Mouse (Mus musculus): ENCODE measurements around the gene Gli2.

Gli2 gene

GRCm38 (mm10) chr1:118948407-118948806, 105.0 kb downstream of the Gli2 start:
- no peak for DNase-seq (ENCODE audit: low read depth, low spot score)

- peak; percentile 56 for DNase-seq (ENCODE audit: low read depth, low spot score)
Observed at GRCm38 (mm10) chr1:118947221-118947620, 106.2 kb downstream of the Gli2 start.

- DNase-seq (ENCODE audit: low read depth, low spot score) = no peak
Observed at GRCm38 (mm10) chr1:118941336-118941735, 112.1 kb downstream of the Gli2 start.

DNA sequence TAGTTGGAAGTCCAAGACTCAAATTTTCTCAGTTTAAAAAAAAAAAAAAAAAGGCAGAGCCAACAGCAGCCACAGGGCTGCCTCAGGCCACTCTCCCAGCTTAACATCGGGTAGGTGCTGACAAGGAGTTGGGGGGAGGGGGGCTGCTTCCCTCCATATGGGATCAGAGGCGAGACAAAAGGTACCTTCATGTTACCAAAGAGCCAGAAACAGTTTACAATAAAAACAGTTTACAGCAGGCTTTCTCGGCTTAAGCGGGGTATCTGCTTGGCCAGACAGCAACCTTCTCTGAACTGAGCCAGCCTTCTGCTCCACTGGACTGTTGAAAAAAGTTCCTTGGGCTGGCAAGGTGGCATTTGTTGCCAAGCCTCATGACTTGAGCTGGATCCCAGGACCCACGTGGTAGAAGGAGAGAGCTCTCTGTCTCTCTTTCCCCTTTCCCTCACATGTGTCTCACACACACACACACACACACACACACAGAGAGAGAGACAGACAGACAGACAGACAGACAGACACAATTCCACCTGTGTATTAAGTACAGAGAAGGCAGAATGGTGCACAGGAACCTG, 113.1 kb downstream of the Gli2 start:
- DNase-seq (ENCODE audit: low read depth, low spot score) = no peak

GRCm38 (mm10) chr1:118938206-118938605, 115.2 kb downstream of the Gli2 start:
- DNase-seq (ENCODE audit: low read depth, low spot score) = no peak

DNA sequence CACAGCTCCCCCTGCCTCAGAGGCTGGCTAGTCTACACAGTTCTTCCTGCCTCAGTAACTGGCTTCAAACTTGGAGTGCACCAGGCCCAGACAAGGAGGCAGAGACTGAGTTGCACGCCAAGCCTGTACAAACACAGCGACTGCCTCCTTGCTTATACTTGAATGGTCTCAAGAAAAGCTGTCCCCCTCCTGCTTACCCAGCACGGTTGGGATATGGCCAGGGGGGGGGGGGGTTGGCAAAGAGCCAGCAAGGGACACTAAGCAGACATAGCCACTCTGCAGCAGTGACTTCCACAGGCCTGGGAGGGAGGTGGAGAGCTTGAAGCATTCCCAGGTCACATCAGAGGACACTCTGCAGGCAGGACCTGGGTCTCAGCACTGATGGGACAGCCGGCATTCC, 117.3 kb downstream of the Gli2 start:
- DNase-seq (ENCODE audit: low read depth, low spot score) = no peak

- no peak for DNase-seq (ENCODE audit: low read depth, low spot score)
Observed at GRCm38 (mm10) chr1:118935518-118935917, 117.9 kb downstream of the Gli2 start.

DNA sequence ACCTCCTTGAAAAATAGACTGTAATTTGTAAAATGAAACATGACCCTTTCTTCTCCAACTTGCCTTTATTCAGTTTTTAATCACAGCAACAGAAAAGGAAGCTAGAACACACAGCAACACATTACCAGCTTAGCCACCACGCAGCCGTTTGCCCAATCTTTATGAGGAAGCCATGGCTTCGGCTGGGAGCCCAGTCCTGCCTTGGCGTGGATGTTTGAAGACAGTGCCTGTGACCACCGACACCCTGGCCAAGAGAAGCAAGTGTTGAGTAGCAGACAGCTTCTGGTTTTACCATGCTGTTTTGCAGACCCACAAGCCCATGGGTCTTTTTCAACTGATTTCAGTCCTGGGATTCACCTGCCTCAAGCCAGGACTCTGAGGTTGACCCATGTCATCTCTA, 121.3 kb downstream of the Gli2 start:
- no peak for DNase-seq (ENCODE audit: low read depth, low spot score)

- no peak for DNase-seq (ENCODE audit: low read depth, low spot score)
Observed at GRCm38 (mm10) chr1:118927543-118928354, 125.7 kb downstream of the Gli2 start.

DNA sequence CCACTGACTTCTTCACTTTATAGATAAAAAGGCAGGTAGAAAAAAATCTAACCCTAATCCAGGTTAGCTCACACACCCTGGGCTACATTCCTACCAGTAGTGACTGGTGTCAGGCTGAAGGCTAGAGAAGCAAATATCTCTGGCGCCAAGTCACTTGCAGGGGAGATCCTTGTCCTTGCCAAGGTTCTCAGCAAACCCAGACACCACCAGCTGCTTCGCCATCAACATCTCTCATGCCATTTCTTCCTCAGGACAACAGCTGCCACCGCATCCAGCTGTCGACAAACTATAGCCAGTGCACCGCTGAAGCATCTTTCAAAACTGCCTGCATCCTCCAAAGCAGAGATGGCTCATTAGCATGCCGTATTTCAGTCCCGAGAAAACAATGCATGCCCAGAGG, 126.9 kb downstream of the Gli2 start:
- DNase-seq (ENCODE audit: low read depth, low spot score) = no peak

- DNase-seq (ENCODE audit: low read depth, low spot score) = no peak
Observed at GRCm38 (mm10) chr1:118922189-118922588, 131.2 kb downstream of the Gli2 start.

DNA sequence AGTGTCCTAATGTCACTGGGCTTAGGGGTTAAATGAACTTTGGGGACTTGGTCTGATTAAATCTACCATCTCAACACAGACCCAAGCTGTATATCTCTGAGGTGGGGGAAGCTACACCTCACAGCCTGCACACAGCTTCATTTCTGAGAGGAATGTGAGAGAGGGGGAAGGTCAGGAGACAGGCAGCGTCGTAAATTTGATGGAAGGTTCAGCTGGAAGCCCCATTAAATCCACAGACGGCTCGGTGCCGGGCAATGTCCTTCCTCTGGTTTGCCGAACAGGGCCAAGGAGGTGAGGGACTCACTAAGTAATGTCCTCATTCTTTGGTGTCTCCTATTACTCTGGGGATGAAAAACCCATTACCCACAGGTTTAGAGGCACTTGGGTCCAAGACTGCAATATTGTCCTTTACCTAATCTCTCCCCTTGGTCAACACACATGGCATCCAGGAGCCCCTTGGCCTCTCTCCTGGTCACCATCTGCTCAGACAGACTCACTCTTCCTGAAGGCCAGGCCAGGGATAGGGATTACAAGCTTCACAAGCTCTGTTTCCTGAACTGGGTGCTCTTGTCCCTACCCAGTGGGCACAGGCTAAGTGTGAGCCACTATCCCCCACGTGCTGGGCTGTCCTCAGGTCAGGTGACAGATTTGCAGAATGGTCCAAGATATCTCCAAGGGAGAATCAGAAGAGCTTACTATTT, 135.7 kb downstream of the Gli2 start:
- DNase-seq (ENCODE audit: low read depth, low spot score) = no peak

DNA sequence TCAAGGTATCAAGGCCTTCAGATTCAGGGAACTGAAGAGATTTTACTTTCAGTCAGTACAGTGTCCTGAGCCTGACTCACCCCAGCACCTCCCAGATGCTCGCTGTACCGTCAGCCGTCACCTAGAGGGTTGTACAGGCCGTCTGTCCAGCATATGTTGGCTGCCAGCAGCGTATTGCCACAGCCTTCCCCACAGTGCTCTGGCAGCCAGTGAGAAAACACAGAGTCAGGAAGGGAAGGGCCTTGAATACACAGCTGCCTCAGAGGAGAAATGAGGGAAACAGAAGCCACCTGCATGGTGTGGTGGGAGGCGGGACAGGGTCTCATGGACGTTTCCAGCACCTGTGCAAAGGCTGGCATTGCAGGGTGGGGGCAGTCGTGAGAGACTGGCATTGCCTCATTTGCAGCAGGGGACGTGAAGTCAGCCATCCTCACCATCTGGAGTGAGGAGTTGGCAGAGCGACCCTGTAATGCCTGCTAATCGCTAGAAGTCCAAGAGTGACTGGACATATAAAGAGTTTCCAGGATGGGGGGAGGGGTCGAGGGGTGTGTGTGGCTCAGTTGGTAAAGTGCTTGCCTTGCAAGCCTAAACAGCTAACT, 136.8 kb downstream of the Gli2 start:
- DNase-seq (ENCODE audit: low read depth, low spot score) = no peak

GRCm38 (mm10) chr1:118913414-118914385, 139.7 kb downstream of the Gli2 start:
- no peak for DNase-seq (ENCODE audit: low read depth, low spot score)

- DNase-seq (ENCODE audit: low read depth, low spot score) = no peak
Observed at GRCm38 (mm10) chr1:118912929-118913328, 140.5 kb downstream of the Gli2 start.

DNA sequence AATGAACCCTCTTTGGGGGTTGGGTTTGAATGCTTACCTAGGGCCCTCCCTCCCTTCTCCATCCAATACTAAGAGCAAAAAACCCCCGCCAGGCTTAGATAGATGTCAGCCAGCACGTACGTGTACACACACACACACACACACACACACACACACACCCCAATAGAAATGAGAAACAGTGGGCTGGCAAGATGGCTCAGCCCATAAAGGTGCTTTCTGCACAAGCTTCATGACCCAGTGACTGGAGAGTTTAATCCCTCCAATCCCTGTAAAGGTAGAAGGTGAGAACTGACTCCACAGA, 142.0 kb downstream of the Gli2 start:
- no peak for DNase-seq (ENCODE audit: low read depth, low spot score)

- no peak for DNase-seq (ENCODE audit: low read depth, low spot score)
Observed at GRCm38 (mm10) chr1:118910693-118911426, 142.6 kb downstream of the Gli2 start.

DNA sequence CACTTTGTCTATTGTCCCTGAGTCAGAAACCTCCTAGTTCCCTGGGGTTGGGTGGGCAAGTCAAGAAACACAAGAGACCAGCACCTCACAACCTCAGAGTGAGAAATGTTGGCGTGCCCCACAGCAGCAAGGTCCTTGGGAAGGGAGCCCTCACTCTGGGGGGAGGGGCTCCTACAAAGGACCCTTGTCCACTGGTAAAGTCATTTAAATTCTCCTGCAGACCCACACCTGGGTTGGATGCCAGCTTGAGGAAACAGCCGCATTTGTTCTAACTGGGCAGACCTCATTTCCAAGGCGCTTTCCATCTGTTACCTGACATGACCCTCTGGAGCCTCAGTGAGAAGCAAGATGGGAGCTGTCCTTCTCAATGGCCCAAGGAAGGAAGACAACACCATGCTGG, 144.4 kb downstream of the Gli2 start:
- no peak for DNase-seq (ENCODE audit: low read depth, low spot score)

DNA sequence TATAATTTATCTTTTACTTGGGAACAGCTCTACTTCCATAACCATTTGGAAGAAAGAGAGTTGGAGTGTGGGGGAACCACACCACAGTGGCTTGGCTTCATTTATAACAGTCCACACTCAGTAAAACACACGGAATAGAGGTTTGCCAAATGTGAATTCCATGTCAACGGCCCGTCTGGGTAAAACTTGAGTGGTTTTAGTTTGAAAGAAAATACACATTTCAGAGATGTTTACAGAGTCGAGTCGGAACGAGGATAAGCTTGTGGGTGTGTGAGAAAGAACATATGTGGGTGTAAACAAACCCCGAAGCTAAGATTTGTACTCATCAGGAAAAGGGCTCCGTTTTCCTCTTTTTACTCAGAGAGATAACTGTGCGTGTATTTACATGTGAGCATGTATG, 145.8 kb downstream of the Gli2 start:
- DNase-seq (ENCODE audit: low read depth, low spot score) = no peak

GRCm38 (mm10) chr1:118905319-118905718, 148.1 kb downstream of the Gli2 start:
- DNase-seq (ENCODE audit: low read depth, low spot score) = no peak

- no peak for DNase-seq (ENCODE audit: low read depth, low spot score)
Observed at GRCm38 (mm10) chr1:118904909-118905308, 148.5 kb downstream of the Gli2 start.
